Mouse (Mus musculus): ENCODE results near the gene Olfr641.

DNA sequence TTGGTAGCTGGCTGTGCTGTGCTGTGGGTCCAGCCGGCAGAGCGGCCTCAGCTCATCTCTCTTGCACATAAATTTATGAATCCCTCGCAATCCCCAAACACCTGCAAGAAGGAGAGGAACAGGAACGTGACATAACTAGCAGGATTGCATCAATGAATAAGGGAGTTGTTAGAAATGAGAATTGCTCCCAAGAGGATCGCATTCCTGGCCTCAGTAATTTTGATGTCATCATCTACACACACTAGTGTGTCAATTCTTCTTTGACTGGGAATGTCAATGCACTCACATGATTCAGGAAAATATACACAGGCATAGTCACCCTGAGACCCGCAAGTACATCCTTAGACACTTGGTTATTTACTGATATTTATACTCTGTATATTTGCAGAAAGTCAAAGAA is 9.8 kb upstream of the Olfr641 start, which contains the start of gene Olfr640:
- TF ChIP-seq CTCF (conservative IDR thresholded peaks at IDR 0.05 in 1 of 2, IDR thresholded peaks at IDR 0.05 in 1 of 2; ENCODE audit: low read depth in 2 of 2, low read length in 2 of 2) (no peak), POLR2A (IDR thresholded peaks at IDR 0.05; ENCODE audit: low read depth, low read length) (no peak), JUND (conservative IDR thresholded peaks at IDR 0.05; ENCODE audit: low read depth, low read length) (no peak), MAX (IDR thresholded peaks at IDR 0.05; ENCODE audit: low read length) (no peak), TCF12 (IDR thresholded peaks at IDR 0.05; ENCODE audit: low read depth, low read length) (no peak), HCFC1 (IDR thresholded peaks at IDR 0.05; ENCODE audit: low read depth, low read length) (no peak), POLR2AphosphoS2 (IDR thresholded peaks at IDR 0.05; ENCODE audit: low read depth, low read length) (no peak), CHD1 (IDR thresholded peaks at IDR 0.05; ENCODE audit: low read depth, low read length) (no peak), MAFK (IDR thresholded peaks at IDR 0.05; ENCODE audit: insufficient replicate concordance, low read length) (no peak), ZC3H11A (IDR thresholded peaks at IDR 0.05; ENCODE audit: low read depth, low read length) (no peak)
